Mouse (Mus musculus): ENCODE data around the gene Steap4.

GRCm38 (mm10) chr5:7918296-7918579, 42.0 kb upstream of the Steap4 start:
- TF ChIP-seq CTCF (IDR thresholded peaks at IDR 0.05; ENCODE audit: low read depth, low read length) = no peak
- no peak for TF ChIP-seq GATA1 (IDR thresholded peaks at IDR 0.05; ENCODE audit: borderline replicate concordance, low read length)
- no peak for TF ChIP-seq POLR2AphosphoS5 (IDR thresholded peaks at IDR 0.05; ENCODE audit: insufficient replicate concordance, low read depth, low read length)
- no peak for TF ChIP-seq TAL1 (conservative IDR thresholded peaks at IDR 0.05; ENCODE audit: low read depth, low read length)
- TF ChIP-seq GATA2 (IDR thresholded peaks at IDR 0.05; ENCODE audit: borderline replicate concordance, low read depth, low read length) = no peak
